Mouse (Mus musculus) brain, embryonic 14.5 days (tissue): ENCODE data around the gene Ebi3.

Source experiments
- CTCF ChIP-seq: fragments of 200-500 bp; IDR thresholded peaks from 2 replicates; pipeline ENCODE4 v1.5.1; 2012; ENCODE audit warnings: inconsistent platforms, mild to moderate bottlenecking, moderate library complexity, borderline replicate concordance; ENCODE audit not compliant: insufficient read depth, insufficient read length; ENCODE audit errors: extremely low read depth
- POLR2A ChIP-seq: fragments of 200-500 bp; IDR thresholded peaks from 2 replicates; pipeline ENCODE4 v1.6.1; 2012; ENCODE audit warnings: mild to moderate bottlenecking, inconsistent platforms, borderline replicate concordance; ENCODE audit not compliant: poor library complexity, insufficient read depth, insufficient read length, severe bottlenecking; ENCODE audit errors: extremely low read depth

DNA sequence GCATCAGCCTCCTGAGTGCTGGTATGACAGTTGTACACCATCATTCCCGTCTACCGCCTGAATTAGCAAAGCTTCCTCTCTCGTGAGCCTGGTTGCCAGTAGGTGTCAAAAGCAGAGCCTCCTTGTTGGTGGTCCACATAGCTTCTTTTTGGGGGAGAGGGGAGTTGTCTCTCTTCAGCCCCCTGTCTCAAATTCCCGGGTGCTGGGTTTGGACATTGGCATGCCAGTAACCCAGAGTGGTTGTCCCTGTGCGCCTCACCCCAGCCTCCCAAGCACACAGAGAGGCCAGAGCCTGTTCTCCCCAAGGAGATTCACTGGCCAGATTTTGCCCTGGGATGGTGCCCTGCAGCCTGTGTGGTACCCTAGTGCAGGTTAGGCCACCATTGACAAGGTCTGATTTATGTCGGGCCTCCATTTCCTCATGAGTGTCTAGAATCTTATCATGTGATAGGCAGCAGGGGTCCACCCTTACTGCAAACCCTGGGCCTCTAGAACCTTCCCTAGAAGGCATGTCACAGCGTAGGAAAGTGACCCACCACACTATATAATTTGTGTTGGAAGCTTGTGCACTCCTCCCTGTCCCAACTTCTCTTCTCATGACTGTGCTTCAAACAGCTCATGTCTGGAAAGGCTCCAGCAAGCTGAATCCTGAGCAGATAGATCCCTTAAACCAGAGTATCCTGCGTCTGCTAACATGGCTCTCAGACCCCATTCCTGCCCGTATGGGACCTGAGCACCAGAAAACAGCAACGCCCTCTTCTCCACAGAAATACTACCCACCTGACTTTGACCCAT is 7.7 kb downstream of the Ebi3 start:
- no peak for TF ChIP-seq CTCF
- no peak for TF ChIP-seq POLR2A
